Mouse (Mus musculus) ES-Bruce4 (cell line): ENCODE data around the gene Hist1h3d.
A peak's percentile ranks its signal among the peaks of the same experiment; 100 is the strongest.
"Not testable (repeated sequence)": the region's sequence is repeated elsewhere in the genome, so short reads cannot be mapped to it uniquely, and the experiment has no call there.

Experiments used
- CTCF ChIP-seq: IDR thresholded peaks from one replicate; pipeline ENCODE4 v1.8.1; 2011; ENCODE audit warnings: low read depth, low read length
- POLR2A ChIP-seq: IDR thresholded peaks from one replicate; pipeline ENCODE4 v1.8.1; 2011; ENCODE audit warnings: low read length; ENCODE audit not compliant: insufficient read depth

- peak; percentile 97 for TF ChIP-seq POLR2A
- not testable (repeated sequence) for TF ChIP-seq CTCF
These were observed 13.5 kb upstream of the Hist1h3d start, which contains the start of gene Hist1h3e for GRCm38 (mm10) chr13:23561883-23562659.
